Mouse (Mus musculus): Measurements from ENCODE around the gene Sgsm3.

GRCm38 (mm10) chr15:81060975-81061374 is 83.4 kb downstream of the Sgsm3 start:
- TF ChIP-seq CTCF (IDR thresholded peaks at IDR 0.05; ENCODE audit: extremely low read depth, insufficient read depth, insufficient read length, insufficient replicate concordance) (no peak), POLR2A (IDR thresholded peaks at IDR 0.05; ENCODE audit: low read depth, low read length) (no peak)
